Mouse (Mus musculus): ENCODE measurements around the gene Nup107.
"Not testable (repeated sequence)": the region's sequence is repeated elsewhere in the genome, so short reads cannot be mapped to it uniquely, and the experiment has no call there.

Gene Nup107

DNA sequence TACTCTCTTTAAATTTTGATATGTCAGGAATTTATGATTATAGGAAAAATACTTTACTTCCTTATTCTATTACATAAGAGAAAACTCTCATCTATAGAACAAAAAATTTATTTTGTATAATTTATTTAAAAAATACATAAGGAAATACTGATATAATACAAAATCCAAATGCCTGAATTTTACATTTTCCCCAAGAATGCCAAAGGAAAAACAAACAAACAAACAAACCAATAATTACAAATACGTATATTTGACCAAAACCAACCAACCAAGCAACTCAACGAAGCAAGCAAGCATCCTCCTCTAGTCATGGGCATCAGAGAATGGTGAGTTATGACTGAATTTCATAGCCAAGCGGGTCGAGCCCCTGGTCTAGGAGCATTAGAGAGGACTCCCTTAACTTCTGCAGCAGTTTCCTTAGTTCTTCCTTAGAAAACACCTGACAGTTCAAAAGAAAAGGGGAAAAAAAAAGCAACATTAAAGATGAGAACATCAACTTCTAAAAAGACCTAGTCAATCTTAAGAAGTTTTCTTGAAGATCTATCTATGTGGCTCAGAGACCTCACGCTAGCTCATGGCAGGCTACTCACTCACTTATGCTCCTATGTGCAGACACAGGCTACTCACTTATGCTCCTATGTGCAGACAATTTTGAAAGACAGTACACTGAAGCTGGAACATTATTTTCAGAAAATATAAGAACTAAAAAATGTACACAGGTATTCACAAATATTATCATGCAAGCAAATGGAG lies 41.8 kb downstream of the Nup107 start:
- DNase-seq: no peak

DNA sequence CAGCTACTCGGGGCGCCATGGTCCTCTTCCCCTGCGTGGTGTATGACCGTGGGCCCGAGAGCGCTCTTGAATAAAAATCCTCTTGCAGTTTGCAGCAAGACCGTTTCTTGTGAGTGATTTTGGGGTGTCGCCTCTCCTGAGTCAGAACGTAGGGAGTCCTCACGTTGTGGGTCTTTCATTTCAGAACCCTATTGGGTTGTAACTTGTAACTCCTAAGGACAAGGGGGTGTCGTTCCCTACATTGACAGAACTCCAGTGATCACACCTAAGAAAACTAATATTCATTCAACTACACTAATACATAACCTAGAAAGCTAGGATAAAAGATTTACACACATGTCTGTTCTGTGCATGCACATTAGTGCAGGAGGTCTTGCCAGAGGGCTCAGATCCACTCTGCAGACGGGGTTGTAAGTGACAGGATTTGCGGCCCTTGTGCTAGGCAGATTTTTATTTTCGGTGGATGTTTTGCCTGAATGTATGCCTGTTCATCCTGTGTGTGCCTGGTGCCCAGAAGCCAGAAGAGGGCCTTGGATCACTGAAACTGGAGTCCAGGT lies 42.6 kb downstream of the Nup107 start:
- no peak for DNase-seq

DNA sequence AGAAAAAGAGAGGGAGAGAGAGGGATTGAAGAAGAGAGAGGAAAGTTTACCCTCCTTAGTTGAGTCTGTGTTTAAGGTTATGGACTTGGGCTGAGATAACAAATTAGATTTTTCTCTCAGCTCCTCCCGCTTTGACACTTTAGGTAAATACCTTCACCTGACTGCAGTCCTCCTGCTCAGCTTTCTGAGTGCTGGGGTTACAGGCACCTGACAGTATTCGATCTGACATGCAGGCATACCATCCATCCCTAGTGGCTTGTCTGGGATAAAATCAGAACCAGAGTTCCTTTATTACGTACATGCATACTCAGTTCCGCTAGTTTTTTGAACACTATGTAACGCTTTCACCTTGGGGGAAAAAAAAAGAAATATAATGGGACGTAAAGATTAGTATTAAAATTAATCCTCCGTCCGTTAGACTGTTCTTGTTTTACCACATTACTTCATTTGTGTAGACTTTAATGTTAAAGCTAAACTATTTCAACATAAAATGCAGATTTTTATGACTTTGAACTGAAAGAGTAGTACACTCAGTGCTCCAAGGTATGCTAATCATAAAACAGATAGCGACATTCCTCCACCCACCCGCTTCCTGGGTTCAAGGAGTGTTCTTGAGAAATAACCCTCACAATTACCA lies 43.3 kb downstream of the Nup107 start:
- DNase-seq: no peak

DNA sequence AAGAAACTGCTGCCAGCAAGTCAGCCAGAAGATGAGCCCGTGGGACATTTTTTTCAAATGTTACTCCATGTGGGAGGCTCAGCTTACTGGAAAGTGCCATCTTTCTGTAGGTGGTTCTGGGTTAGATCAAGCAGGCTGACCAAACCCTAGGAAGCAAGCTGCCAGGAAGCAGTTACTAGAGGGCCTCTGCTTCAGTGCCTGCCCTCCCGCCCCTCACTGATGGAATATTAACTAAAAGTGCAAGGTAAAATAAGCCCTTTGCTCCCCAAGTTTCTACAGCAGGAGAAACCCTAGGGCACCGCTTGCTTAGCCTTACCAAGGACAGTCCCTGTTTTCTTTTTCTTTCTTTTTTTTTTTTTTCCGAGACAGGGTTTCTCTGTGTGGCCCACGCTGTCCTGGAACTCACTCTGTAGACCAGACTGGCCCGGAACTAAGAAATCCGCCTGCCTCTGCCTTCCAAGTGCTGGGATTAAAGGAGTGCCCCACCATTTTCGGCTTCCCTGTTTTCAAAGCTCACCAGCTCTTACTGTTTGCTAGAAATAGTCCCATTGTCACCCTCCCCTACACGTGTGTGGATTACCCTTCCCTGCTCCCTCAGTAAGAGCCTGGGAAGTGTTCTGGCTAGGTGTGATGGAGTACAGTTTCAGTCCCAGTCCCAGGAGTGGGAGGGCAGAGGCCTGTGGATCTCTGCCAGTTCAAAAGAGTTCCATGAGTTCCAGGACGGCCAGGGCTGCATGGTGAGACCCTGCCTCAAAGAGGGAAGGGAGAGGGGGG lies 44.0 kb downstream of the Nup107 start:
- no peak for DNase-seq

DNA sequence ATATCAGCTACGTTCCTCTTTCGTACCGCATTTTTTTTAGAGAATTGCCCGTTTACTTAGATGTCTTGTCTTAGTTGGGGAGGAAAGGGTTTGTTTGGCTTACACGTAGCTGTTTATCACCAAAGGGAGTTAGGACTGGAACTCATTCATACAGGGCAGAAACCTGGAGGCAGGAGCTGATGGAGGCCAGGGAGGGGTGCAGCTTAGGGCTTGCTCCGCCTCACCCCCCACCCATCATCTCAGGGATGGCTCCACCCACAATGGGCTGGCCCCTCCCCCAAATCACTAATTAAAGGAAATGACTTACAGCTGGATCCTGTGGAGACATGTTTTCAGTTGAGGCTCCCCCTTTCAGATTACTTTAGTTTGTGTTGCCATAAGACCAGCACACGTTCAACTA lies 44.8 kb downstream of the Nup107 start:
- DNase-seq: no peak

DNA sequence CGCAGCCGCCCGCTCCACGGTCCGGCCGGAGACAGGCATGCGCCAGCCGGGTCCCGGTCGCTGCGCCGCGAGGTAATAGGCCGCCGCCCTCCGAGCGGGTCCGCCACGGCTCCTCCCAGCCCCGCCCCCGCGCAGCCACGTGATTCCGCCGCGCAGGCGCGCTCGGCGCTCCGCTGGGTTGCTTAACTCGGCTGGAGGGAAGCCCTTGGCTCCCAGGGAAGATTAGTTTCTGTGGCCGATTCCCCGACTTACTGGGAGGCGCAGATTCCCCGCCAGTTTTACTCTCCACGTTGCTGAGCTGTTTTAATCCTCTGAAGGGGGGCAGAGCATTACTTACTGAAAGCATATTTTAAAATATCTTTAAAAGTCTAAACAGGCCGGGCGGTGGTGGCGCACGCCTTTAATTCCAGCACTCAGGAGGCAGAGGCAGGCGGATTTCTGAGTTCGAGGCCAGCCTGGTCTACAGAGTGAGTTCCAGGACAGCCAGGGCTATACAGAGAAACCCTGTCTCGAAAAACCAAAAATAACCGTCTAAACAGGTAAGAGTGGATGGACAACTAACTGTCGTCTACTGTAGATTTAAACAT lies 46.1 kb downstream of the Nup107 start, which contains the start of gene Slc35e3:
Slc35e3 (minus strand) TSS at position 69 of the 587 bp plus-strand sequence.
- DNase-seq: peak; percentile 96

DNA sequence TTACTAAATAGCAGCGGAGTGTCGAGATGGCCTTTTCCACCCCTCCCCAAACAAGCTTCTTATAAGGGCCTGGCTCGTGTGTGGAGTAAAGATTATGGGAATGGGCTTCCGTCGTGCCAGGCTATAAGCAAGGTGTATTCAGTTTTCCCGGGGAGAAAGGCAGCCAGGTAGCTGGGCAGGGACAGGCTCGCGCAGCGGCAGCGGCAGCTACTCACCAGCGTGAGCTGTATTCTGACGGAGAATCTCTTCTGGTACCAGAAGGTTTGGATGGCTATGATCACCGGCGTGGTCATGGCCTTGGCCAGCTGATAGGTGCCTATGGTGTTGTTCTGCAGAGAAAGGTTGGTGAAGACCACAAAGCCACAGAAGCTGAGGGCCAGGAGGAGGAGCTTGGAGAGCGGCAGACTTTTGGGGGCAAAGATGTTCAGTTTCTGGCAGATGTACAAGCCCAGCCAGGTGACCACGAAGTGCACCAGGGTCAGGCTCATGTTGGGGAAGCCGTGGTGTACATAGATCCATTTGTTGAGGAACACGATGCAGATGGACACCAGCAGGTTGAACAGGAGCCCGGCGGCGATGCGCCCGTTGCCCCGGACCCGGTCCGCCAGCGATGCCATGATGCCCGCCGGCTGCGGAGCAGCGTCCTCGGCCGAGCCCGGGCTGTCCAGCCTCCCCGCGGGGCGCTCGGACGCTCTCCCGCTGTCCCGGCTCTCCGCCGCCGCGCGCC lies 46.8 kb downstream of the Nup107 start:
- DNase-seq: not testable (repeated sequence)

DNA sequence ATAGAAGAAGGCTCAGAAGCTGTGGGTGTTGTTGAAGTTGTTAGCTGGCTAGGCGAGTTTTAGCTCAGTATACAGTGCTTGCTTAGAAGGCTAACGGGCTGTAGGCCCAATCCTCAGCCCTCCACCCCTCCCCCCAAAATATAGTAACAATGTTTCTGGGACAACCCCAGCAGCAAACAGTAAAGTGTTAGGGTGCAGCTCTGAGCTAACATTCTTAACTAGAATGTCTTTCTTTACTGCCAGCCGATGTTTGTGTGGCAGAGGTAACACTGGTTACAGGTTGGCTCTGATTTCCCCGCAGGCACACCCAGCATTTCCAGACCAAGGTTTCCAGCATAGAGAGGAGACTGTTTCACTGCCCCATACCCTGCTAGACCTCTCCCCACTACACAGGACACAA lies 48.6 kb downstream of the Nup107 start:
- no peak for DNase-seq

DNA sequence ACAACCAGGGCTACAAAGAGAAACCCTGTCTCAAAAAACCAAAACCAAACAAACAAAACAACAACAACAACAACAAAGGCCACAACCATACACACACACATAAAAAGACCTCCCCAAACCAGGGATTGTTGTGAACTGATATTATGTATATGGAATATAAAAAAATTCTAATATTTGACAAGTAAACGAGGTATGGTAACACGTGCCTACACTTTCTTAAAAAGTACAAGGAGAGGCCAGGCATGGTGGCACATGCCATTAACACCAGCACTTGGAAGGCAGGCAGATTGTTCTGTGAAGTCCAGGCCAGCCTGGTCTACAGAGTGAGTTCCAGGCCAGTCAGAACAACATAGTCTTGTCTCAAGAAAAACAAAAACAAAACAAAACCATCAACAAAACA lies 49.3 kb downstream of the Nup107 start:
- no peak for DNase-seq

DNA sequence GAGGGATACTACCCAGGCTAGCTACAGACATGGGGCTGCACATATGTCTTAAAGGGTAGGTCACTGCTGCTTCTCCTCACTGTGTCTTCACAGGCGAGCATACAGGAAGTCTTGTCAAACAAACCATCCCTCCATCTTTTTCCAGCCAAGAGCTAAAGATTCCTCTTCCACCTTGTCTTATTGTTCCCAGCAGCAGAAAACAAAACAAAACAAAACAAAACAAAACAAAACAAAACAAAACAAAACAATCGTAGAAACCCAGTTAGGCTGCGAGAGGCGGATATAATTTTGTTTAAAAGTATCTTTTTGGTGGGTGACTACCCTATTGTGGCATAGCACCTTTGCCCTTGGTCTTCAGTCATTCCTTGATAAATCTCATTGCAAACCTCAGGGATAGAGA lies 49.9 kb downstream of the Nup107 start:
- DNase-seq: no peak

DNA sequence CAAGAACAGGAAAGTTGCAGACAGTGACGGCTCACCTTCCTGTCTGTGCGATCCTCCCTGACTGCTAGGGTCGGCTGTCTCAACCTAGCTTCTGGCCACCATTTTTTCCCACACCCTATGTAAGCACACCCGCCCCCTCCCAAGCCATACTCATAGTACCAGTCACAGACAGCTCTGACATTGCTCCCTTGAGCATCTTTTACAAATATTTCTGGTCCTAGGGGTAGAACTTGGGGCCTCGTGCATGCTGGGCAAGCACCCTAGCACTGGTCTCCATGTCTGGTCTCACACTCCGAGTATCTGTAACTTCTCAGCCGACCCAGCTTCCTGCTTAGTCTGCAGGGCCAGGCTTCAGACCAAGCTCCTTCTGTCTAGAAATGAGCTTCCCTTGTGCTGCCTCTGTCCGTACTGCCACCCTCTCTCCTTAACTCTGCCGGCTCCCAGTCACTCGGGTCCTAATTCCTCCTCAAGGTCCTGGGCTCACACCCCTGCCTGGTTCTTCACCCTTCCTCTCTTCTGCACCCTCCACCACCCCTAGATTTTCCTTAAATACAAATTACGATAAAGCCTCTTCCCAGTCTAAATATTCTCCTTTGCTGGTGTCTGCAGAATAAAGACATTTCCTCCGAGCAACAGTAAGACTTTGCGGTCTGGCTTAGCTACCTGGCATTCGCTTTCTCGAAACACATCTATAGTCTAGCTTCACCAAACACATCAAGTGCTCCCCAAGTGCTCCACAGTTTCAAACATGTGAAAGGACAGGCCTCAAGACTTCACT lies 50.6 kb downstream of the Nup107 start:
- DNase-seq: no peak

DNA sequence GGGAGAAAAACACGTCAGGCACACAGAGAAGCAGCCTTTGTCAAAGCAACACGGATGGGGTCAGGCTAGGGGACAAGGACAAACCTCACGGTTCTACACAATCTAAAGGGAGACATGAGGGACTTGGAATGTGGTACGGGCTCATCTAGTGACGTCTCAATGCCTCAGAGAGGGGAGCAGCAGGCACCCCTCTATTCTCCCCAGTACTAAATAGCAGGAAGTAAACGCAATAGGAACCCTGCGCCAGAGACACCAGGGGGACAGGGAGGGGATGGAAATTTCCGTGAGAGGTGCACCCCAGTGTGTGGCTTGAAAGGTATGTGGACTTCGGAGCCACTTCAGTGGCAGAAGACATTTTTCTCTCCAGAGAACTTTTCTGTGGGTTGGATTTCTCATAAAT lies 51.6 kb downstream of the Nup107 start:
- DNase-seq: no peak

DNA sequence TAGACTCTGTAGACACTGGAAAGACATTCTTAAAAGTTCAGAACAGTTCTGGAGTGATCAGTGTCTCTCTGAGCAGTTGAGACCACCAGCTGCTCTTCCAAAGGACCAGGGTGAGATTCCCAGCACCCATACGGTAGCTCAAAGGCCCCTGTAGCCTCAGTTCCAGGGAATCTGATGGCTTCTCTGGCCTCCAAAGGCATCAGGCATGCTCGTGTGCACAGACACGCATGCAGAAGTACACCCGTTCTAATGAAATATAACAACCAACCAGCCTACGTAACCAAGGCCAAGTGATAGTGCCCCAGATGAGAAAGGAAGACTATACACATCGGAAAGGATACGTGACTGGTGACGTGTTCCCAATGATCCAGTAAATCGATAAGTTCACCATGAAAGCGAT lies 52.3 kb downstream of the Nup107 start:
- DNase-seq: no peak

DNA sequence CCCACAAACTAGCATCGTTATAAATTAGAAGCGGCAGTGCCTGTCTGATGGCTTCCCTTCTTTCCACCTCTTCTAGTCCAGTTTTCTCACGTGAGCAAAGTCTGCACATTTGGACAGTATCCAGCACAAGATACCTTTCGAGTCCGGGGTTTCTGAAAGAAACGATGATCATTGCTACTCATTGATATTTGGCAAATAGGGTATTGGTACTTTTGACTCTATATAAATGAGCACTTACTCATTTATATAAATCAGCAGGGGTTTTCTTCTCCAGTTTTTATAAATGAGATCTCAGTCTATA lies 52.9 kb downstream of the Nup107 start:
- DNase-seq: no peak

DNA sequence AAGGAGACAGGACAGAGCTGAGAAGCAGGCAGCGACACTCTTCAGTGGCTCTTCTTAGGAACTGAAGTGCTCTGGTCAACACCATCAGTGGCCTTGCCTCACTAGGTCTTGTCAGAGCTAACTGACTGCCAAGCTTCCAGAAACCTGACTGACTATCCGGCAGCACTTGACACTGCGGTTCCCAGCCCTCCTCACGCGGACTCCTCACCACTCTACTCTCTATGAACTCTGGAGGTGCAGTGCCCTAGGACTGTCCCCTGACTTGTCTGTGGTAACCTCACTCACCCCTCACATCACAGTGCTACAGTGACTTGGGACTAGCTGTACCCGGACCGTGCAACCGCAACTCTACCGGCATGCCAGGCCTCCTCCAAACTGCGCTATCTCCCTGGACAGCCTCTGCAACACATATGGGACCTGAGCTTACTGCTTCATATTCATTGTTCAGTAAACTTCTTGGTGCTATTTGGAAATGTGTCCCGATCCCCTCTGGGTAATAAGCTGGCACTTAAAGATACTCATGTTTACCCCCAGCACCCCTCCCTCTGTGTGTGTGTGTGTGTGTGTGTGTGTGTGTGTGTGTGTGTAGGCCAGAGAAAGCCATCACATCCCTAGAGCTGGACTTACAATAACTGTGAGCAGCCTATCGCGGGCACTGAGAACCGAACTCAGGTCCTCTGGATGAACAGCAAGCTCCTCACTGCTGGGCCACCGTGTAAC lies 53.4 kb downstream of the Nup107 start:
- no peak for DNase-seq

DNA sequence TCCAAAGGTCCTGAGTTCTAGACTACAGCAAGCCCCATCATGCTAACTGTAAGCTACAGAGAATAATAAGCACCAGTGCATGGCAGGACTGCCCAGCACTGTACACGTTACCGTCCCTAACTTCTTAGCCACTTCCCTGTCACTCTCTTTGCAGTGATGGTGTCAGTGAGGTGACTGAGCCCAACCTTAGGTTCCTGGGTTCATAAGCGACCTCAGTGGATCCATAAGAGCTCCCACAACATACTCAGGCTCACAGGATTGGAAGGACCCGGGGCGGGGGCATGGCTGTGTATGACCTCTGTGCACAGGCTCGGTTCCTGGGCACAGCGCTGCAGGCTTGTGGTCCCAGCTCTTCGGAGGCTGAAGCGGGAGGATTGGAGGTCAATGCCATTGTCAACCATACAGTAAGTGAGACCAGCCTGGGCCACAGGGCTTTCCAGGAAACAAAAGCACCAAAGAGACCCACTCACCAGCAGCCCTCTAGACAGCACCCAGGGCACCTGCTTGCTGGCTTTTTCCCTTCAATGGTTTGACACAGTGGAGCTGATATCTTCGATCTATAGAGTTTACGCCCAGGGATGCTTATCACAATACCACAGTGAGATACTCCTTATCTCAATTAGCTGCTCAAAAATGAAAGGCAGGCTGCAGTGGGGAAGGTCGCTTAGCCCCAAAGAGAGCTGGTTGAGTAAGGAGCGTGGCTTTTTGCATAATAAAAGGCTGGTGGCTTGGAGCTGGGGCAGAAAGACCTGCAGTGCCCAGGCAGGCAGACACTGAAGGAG lies 54.2 kb downstream of the Nup107 start:
- no peak for DNase-seq

DNA sequence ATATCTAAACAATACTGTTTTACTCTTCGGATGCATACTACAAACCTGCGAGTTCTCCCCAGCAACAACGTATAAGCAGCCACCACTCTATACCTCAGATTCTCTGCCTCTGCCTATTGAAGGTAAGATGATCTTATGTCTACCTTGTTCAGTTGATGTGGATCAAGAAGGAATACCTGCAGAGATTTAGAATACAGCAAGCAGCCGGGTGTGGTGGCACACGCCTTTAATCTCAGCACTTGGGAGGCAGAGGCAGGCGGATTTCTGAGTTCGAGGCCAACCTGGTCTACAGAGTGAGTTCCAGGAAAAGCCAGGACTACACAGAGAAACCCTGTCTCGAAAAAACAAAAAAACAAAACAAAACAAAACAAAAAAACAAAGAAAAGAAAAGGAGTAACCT lies 55.0 kb downstream of the Nup107 start:
- DNase-seq: not testable (repeated sequence)

DNA sequence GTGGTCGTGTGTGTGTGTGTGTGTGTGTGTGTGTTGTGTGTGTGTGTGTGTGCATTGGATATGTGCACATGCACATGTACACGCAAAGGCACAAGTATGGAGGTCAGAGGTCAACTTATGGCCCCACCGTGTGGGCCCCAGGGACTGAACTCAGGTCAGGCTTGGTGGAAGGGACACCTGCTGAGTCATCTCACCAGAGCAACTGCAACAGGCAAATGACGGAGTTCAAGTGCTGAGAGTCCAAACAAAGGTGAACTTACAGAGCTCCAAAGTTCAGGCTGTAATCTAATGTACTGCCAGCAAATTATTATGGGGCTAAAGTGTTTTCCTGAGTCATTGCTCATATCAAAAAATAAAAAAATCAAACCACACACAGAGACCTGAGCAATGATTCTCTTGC lies 55.4 kb downstream of the Nup107 start:
- no peak for DNase-seq

DNA sequence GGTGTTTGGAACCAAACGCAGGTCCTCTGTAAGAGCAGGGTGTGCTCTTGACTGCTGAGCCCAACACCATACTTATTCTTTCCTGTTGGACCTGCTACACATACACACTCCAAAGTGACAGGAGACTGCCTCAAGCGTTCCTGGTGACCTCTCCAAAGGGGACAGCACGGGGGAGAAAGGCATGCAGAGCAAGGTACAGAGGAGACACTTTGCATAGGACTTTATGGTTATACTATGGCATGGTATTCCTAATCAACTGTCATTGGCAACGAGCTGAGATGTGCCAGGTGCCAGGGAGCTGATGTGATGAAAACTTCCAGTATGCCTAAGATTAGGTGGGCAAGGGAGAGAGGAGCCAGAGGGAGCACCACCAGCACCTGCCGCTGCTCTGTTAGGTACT lies 55.9 kb downstream of the Nup107 start:
- no peak for DNase-seq

DNA sequence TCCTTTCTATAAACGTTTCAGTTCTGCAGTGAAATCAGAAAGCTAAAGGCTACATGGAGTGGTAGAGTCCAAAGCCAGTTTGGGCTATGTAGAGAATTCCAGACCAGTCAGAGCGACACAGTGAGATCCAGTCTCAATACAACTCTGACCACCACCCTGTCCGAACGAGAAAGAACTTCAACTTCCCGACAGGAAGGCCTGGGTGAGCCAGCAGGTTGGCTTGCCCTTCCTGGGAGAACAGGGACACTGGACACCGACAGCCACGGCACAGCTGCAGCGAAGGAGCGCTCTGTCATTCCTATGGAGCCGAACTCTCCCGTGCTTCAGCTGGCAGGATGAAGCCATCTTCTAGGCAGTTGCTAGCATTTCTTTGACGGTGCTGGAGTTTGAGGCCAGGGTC lies 57.1 kb downstream of the Nup107 start:
- DNase-seq: not testable (repeated sequence)

Measured in liver (tissue).